Mouse (Mus musculus): ENCODE data around the gene Hoxb4. TPM values are rescaled to one million over a fixed set of nuclear protein-coding genes. Genes with fewer than 3 reads are reported as not detected.

Hoxb4 gene
- polyA plus RNA-seq, 1 experiment from 2014 or later, result not detected

GRCm38 (mm10) chr11:96341701-96342575 lies 23.9 kb downstream of the Hoxb4 start:
- Histone ChIP-seq H3K27ac (ENCODE audit: low read length) (no peak overlapping the region), H3K4me1 (replicated peaks; ENCODE audit: control insufficient read depth, insufficient read depth, low read length) (peaks cover 5% of the 10 kb centered on the region), H3K27me3 (replicated peaks; ENCODE audit: control insufficient read depth, insufficient read depth, low read length) (peaks cover 91% of the 10 kb centered on the region), H3K9ac (replicated peaks; ENCODE audit: low read depth, low read length) (no peak overlapping the region), H3K9me3 (ENCODE audit: control insufficient read depth, low read length) (no peaks in the 10 kb centered on the region), H3K4me3 (replicated peaks; ENCODE audit: low read length) (no peak overlapping the region), H3K36me3 (ENCODE audit: control insufficient read depth, insufficient read depth) (no peaks in the 10 kb centered on the region), H3K4me2 (ENCODE audit: low read length) (no peak overlapping the region)
- WGBS, result under 1% methylated on average over 40 of the region's 40 CpGs
- no peak for ATAC-seq

GRCm38 (mm10) chr11:96342576-96342930 lies 24.5 kb downstream of the Hoxb4 start:
- no peaks in the 10 kb centered on the region for H3K9me3 ChIP-seq (ENCODE audit: control insufficient read depth, low read length)

GRCm38 (mm10) chr11:96343206-96343745 lies 25.2 kb downstream of the Hoxb4 start:
- 5% methylated on average over 2 of the region's 2 CpGs for WGBS
- no peak overlapping the region for H3K4me3 ChIP-seq (replicated peaks; ENCODE audit: low read length)
- no peak for ATAC-seq
- H3K9ac ChIP-seq (replicated peaks; ENCODE audit: low read depth, low read length), result no peak overlapping the region
- no peak overlapping the region for H3K4me2 ChIP-seq (ENCODE audit: low read length)
- peaks cover 5% of the 10 kb centered on the region for H3K4me1 ChIP-seq (replicated peaks; ENCODE audit: control insufficient read depth, insufficient read depth, low read length)
- H3K27ac ChIP-seq (ENCODE audit: low read length), result no peak overlapping the region
- H3K9me3 ChIP-seq (ENCODE audit: control insufficient read depth, low read length), result no peaks in the 10 kb centered on the region
- H3K36me3 ChIP-seq (ENCODE audit: control insufficient read depth, insufficient read depth), result no peaks in the 10 kb centered on the region
- H3K27me3 ChIP-seq (replicated peaks; ENCODE audit: control insufficient read depth, insufficient read depth, low read length), result peaks cover 88% of the 10 kb centered on the region

More at GRCm38 (mm10) chr11:96342576-96342930, 24.5 kb downstream of the Hoxb4 start:
- WGBS, result 2% methylated on average over 4 of the region's 4 CpGs
- no peak overlapping the region for H3K4me2 ChIP-seq (ENCODE audit: low read length)
- peaks cover 89% of the 10 kb centered on the region for H3K27me3 ChIP-seq (replicated peaks; ENCODE audit: control insufficient read depth, insufficient read depth, low read length)
- no peak overlapping the region for H3K9ac ChIP-seq (replicated peaks; ENCODE audit: low read depth, low read length)
- no peaks in the 10 kb centered on the region for H3K36me3 ChIP-seq (ENCODE audit: control insufficient read depth, insufficient read depth)
- no peak for ATAC-seq
- peaks cover 5% of the 10 kb centered on the region for H3K4me1 ChIP-seq (replicated peaks; ENCODE audit: control insufficient read depth, insufficient read depth, low read length)
- no peak overlapping the region for H3K4me3 ChIP-seq (replicated peaks; ENCODE audit: low read length)
- no peak overlapping the region for H3K27ac ChIP-seq (ENCODE audit: low read length)

- Histone ChIP-seq H3K27ac (ENCODE audit: low read length) (no peak overlapping the region), H3K4me3 (replicated peaks; ENCODE audit: low read length) (no peak overlapping the region), H3K9ac (replicated peaks; ENCODE audit: low read depth, low read length) (no peak overlapping the region), H3K9me3 (ENCODE audit: control insufficient read depth, low read length) (no peaks in the 10 kb centered on the region), H3K36me3 (ENCODE audit: control insufficient read depth, insufficient read depth) (no peaks in the 10 kb centered on the region), H3K4me1 (replicated peaks; ENCODE audit: control insufficient read depth, insufficient read depth, low read length) (peaks cover 5% of the 10 kb centered on the region), H3K4me2 (ENCODE audit: low read length) (no peak overlapping the region), H3K27me3 (replicated peaks; ENCODE audit: control insufficient read depth, insufficient read depth, low read length) (peaks cover 88% of the 10 kb centered on the region)
- ATAC-seq, result no peak
- WGBS, result under 1% methylated on average over 40 of the region's 40 CpGs
Measured at GRCm38 (mm10) chr11:96344061-96344877, 26.2 kb downstream of the Hoxb4 start.

- Histone ChIP-seq H3K27me3 (replicated peaks; ENCODE audit: control insufficient read depth, insufficient read depth, low read length) (peaks cover 88% of the 10 kb centered on the region), H3K4me1 (replicated peaks; ENCODE audit: control insufficient read depth, insufficient read depth, low read length) (peaks cover 5% of the 10 kb centered on the region), H3K9ac (replicated peaks; ENCODE audit: low read depth, low read length) (no peak overlapping the region), H3K9me3 (ENCODE audit: control insufficient read depth, low read length) (no peaks in the 10 kb centered on the region), H3K27ac (ENCODE audit: low read length) (no peak overlapping the region), H3K36me3 (ENCODE audit: control insufficient read depth, insufficient read depth) (no peaks in the 10 kb centered on the region), H3K4me2 (ENCODE audit: low read length) (no peak overlapping the region), H3K4me3 (replicated peaks; ENCODE audit: low read length) (no peak overlapping the region)
- ATAC-seq, result no peak
- 4% methylated on average over 6 of the region's 6 CpGs for WGBS
Measured at GRCm38 (mm10) chr11:96344878-96345159, 26.8 kb downstream of the Hoxb4 start.

GRCm38 (mm10) chr11:96345220-96345892 lies 27.3 kb downstream of the Hoxb4 start:
- H3K27me3 ChIP-seq (replicated peaks; ENCODE audit: control insufficient read depth, insufficient read depth, low read length), result peaks cover 87% of the 10 kb centered on the region
- no peaks in the 10 kb centered on the region for H3K9me3 ChIP-seq (ENCODE audit: control insufficient read depth, low read length)
- 2% methylated on average over 50 of the region's 56 CpGs for WGBS
- no peaks in the 10 kb centered on the region for H3K36me3 ChIP-seq (ENCODE audit: control insufficient read depth, insufficient read depth)
- ATAC-seq, result no peak
- H3K9ac ChIP-seq (replicated peaks; ENCODE audit: low read depth, low read length), result no peak overlapping the region
- H3K27ac ChIP-seq (ENCODE audit: low read length), result no peak overlapping the region
- H3K4me3 ChIP-seq (replicated peaks; ENCODE audit: low read length), result no peak overlapping the region
- H3K4me1 ChIP-seq (replicated peaks; ENCODE audit: control insufficient read depth, insufficient read depth, low read length), result peaks cover 5% of the 10 kb centered on the region
- no peak overlapping the region for H3K4me2 ChIP-seq (ENCODE audit: low read length)

- under 1% methylated on average over 39 of the region's 45 CpGs for WGBS
- Histone ChIP-seq H3K4me1 (replicated peaks; ENCODE audit: control insufficient read depth, insufficient read depth, low read length) (peaks cover 5% of the 10 kb centered on the region), H3K9me3 (ENCODE audit: control insufficient read depth, low read length) (no peaks in the 10 kb centered on the region), H3K27me3 (replicated peaks; ENCODE audit: control insufficient read depth, insufficient read depth, low read length) (peaks cover 91% of the 10 kb centered on the region), H3K9ac (replicated peaks; ENCODE audit: low read depth, low read length) (no peak overlapping the region), H3K36me3 (ENCODE audit: control insufficient read depth, insufficient read depth) (no peaks in the 10 kb centered on the region), H3K4me3 (replicated peaks; ENCODE audit: low read length) (no peak overlapping the region), H3K4me2 (ENCODE audit: low read length) (no peak overlapping the region), H3K27ac (ENCODE audit: low read length) (no peak overlapping the region)
- no peak for ATAC-seq
Measured at GRCm38 (mm10) chr11:96345893-96346806, 28.1 kb downstream of the Hoxb4 start.

GRCm38 (mm10) chr11:96346916-96347520 lies 29.0 kb downstream of the Hoxb4 start:
- H3K4me2 ChIP-seq (ENCODE audit: low read length), result no peak overlapping the region
- no peaks in the 10 kb centered on the region for H3K36me3 ChIP-seq (ENCODE audit: control insufficient read depth, insufficient read depth)

More at GRCm38 (mm10) chr11:96346916-96347520, 29.0 kb downstream of the Hoxb4 start:
- no peak overlapping the region for H3K27ac ChIP-seq (ENCODE audit: low read length)
- H3K27me3 ChIP-seq (replicated peaks; ENCODE audit: control insufficient read depth, insufficient read depth, low read length), result peaks cover 94% of the 10 kb centered on the region
- H3K9ac ChIP-seq (replicated peaks; ENCODE audit: low read depth, low read length), result no peak overlapping the region
- no peak for ATAC-seq
- H3K4me3 ChIP-seq (replicated peaks; ENCODE audit: low read length), result no peak overlapping the region
- WGBS, result 5% methylated on average over 5 of the region's 5 CpGs
- H3K4me1 ChIP-seq (replicated peaks; ENCODE audit: control insufficient read depth, insufficient read depth, low read length), result peaks cover 5% of the 10 kb centered on the region; the same call in 1 of the 2 replicates
- no peaks in the 10 kb centered on the region for H3K9me3 ChIP-seq (ENCODE audit: control insufficient read depth, low read length)

All from forebrain, embryonic 16.5 days (tissue).